Mouse (Mus musculus) thymus, postnatal 10 days (tissue): ENCODE data around the gene Hoxa3.
A peak's percentile ranks its signal among the peaks of the same experiment; 100 is the strongest.

ENCODE experiments used
- DNase-seq, 2 experiments: peaks; one replicate each; pipeline ENCODE4 v3.0.0; 2021; ENCODE audit warnings: low spot score in 2 of 2

Hoxa3 gene

GRCm38 (mm10) chr6:52231885-52232567, 18.9 kb upstream of the Hoxa3 start:
- DNase-seq: no peak

GRCm38 (mm10) chr6:52230516-52231165, 17.5 kb upstream of the Hoxa3 start, which contains the start of gene Hoxa9:
Gene Hoxa9 (minus strand): TSS chr6:52231089.
- no peak for DNase-seq

- DNase-seq: no peak
Measured at GRCm38 (mm10) chr6:52229558-52230416, 16.7 kb upstream of the Hoxa3 start.

- no peak for DNase-seq
Measured at GRCm38 (mm10) chr6:52228475-52229465, 15.6 kb upstream of the Hoxa3 start.

- DNase-seq: no peak
Measured at GRCm38 (mm10) chr6:52227470-52228222, 14.5 kb upstream of the Hoxa3 start.

GRCm38 (mm10) chr6:52226569-52227257, 13.6 kb upstream of the Hoxa3 start:
- no peak for DNase-seq

GRCm38 (mm10) chr6:52225612-52226568, 12.8 kb upstream of the Hoxa3 start:
- no peak for DNase-seq

- DNase-seq: no peak
Measured at GRCm38 (mm10) chr6:52224895-52225611, 11.9 kb upstream of the Hoxa3 start.

GRCm38 (mm10) chr6:52223939-52224760, 11.0 kb upstream of the Hoxa3 start:
- no peak for DNase-seq

- no peak for DNase-seq
Measured at GRCm38 (mm10) chr6:52222729-52223128, 9.6 kb upstream of the Hoxa3 start.

- DNase-seq: no peak
Measured at GRCm38 (mm10) chr6:52221993-52222685, 9.0 kb upstream of the Hoxa3 start.

- DNase-seq: peak; percentile 50 to 81
Measured at GRCm38 (mm10) chr6:52221337-52221992, 8.3 kb upstream of the Hoxa3 start, which contains the start of gene Hoxa7. Gene Hoxa7 (minus strand): TSS chr6:52221854.

- DNase-seq: no peak
Measured at GRCm38 (mm10) chr6:52220865-52221310, 7.8 kb upstream of the Hoxa3 start.

- DNase-seq: no peak
Measured at GRCm38 (mm10) chr6:52220003-52220864, 7.1 kb upstream of the Hoxa3 start.
